Mouse (Mus musculus): Measurements from ENCODE around the gene Ccnf.

The Ccnf gene

GRCm38 (mm10) chr17:24251320-24252069, at the start of gene Ccnf:
Ccnf (minus strand) TSS chr17:24251484.
- peak; percentile 100 for DNase-seq (ENCODE audit: low read depth, low spot score)

DNA sequence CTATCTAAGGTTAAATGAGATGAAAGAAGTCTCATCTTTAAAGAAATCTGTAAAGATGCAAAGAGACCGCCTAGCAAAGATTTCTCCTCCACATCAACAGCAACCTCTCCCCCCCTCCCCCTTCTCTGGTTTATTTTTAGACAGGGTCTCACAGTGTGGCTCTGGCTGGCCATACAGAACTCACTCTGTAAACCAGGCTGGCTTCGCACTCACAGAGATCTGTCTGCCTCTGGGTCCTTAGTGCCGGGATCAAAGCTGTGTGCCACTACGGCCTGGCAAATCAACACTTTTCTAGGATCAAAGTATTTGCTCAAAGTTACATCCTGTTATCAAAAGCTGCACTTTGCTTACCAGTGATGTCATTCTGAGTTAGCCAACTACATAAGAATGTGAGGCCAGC, 49.4 kb upstream of the Ccnf start:
- no peak for DNase-seq (ENCODE audit: low read depth, low spot score)

- no peak for DNase-seq (ENCODE audit: low read depth, low spot score)
Measured at GRCm38 (mm10) chr17:24289338-24289737, 38.1 kb upstream of the Ccnf start.

GRCm38 (mm10) chr17:24288477-24288876, 37.2 kb upstream of the Ccnf start:
- no peak for DNase-seq (ENCODE audit: low read depth, low spot score)

DNA sequence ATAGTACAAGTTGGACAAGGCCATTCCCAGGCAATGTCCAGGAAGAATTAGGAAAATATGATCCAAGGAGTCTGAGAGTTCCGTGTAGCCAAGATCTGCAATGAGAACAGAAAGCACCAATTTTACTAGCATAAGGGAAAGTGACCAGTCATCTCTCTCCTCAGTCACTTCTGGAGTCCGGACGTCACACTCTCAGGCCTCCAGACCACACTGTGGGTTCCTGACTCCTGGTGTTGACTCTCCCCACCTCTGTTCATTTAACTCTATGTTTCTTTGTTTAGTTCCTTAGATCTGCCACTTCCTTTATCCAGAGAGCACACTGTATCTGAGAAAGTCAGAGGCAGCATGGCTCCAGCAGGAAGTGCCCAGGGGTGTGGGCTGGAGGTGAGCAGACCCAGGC, 34.4 kb upstream of the Ccnf start:
- DNase-seq (ENCODE audit: low read depth, low spot score): no peak

DNA sequence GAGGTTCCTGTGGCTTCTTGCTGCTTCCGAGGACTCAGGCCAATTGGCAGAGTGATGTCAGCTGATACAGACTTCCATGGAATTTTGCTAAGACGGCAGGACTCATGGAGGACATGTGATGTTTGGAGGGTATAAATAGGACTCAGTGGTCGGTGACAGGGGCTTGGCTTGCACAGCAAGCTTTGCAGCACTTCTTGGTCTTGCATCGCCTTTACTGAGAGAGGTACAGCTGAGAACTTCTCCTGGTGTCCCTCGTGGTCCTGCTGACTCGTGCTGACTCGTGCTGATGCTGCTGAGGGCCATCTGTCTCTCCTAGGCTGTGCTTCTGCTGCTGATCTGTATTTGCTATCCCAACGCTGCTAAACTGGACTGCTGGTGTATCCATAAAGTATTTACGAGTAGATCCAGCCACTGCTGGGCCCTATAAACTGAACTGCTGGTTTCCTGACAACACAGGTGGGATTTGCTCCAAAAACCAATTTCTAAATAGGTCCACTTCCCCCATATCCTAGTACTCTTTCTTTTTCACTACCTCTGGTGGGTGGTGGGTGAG, 32.1 kb upstream of the Ccnf start:
- no peak for DNase-seq (ENCODE audit: low read depth, low spot score)

DNA sequence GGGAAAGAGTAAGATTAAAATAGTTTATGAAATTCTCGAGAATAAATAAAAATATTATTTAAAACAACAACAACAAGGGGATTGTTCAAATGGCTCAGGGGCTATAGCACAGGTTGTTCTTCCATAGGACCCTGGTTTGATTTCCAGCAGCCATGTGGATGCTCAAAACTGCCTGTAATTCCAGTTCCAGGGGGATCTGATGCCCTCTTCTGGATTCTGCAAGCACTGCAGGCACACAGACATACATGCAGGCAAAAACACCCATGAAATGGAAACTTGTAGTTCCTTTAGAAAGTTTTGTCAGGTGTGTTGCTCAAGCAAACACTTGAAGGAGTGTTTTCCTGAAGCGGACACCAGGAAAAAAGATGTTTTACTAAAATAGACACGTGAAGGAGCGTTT, 31.4 kb upstream of the Ccnf start:
- DNase-seq (ENCODE audit: low read depth, low spot score): peak; percentile 61

- DNase-seq (ENCODE audit: low read depth, low spot score): no peak
Measured at GRCm38 (mm10) chr17:24279907-24280306, 28.6 kb upstream of the Ccnf start.

DNA sequence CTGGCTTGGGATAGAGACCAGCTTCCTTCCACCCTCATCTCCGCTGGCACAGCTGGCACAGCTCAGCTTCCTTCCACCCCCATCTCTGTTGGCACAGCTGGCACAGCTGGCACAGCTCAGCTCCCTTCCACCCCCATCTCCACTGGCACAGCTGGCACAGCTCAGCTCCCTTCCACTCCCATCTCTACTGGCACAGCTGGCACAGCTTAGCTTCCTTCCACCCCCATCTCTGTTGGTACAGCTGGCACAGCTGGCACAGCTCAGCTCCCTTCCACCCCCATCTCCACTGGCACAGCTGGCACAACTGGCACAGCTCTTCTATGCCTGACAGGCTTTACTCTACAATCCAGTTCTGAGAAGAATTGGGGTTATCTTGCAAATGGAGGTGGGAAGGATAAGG, 15.8 kb upstream of the Ccnf start:
- DNase-seq (ENCODE audit: low read depth, low spot score): no peak

DNA sequence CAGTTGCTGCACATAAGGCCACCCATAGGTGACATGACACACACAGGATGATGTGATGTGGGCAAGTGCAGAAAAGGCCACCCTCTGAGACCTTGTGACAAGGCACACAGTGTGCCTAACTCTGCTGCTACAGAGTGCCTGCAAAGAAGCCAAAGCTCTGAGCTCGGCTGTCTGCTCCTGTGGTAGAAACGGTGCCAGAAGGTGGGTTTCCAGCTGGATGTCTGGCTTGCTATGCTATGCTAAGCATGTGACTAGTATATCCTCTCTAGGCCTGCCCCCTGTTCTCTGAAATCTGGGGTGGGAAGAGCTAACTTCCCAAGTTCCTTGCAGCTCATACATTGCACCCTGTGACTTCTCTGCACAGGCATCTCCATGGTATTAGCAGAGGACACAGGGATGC, 13.5 kb upstream of the Ccnf start:
- no peak for DNase-seq (ENCODE audit: low read depth, low spot score)

- DNase-seq (ENCODE audit: low read depth, low spot score): no peak
Measured at GRCm38 (mm10) chr17:24260516-24260915, 9.2 kb upstream of the Ccnf start.

DNA sequence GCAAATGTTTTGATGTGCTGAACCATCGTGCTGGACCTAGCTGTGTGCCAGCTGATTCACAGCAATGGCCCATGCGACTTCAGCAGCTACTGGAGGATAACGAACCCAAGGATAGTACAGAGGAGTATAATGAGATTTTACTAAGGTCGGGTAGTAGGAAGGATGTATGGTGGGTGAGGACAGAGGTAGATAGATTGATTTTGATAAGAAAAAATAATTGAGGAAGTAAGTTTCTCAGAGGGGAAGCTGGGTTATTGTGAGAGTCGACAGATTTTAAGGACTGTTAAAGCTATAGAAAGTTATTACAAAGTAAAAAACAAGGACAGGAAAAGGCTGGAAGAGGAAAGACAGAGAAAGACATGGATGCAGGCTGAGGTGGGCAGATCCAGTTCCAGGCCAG, 8.4 kb upstream of the Ccnf start:
- no peak for DNase-seq (ENCODE audit: low read depth, low spot score)

- DNase-seq (ENCODE audit: low read depth, low spot score): no peak
Measured at GRCm38 (mm10) chr17:24258981-24259380, 7.7 kb upstream of the Ccnf start.

- no peak for DNase-seq (ENCODE audit: low read depth, low spot score)
Measured at GRCm38 (mm10) chr17:24252329-24252728, 1.0 kb upstream of the Ccnf start.

DNA sequence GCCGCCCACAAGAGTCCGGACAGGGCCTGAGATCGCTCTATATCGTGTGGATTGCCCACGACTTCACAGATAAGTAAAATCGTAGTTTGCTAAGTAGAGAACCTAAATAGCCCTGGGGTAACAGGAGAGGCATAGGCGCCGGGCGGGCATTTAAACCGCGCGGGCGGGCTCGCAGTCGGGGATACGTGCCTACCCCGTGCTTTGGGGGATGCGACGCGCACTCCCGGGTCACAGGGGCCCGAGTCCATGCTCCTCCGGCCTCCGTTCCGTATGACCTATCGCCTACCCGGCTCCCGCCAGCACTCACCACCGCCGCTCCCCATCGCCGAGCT, 330 bp downstream of the Ccnf start:
- no peak for DNase-seq (ENCODE audit: low read depth, low spot score)

- peak; percentile 66 for DNase-seq (ENCODE audit: low read depth, low spot score)
Measured at GRCm38 (mm10) chr17:24248641-24249040, 2.6 kb downstream of the Ccnf start.

DNA sequence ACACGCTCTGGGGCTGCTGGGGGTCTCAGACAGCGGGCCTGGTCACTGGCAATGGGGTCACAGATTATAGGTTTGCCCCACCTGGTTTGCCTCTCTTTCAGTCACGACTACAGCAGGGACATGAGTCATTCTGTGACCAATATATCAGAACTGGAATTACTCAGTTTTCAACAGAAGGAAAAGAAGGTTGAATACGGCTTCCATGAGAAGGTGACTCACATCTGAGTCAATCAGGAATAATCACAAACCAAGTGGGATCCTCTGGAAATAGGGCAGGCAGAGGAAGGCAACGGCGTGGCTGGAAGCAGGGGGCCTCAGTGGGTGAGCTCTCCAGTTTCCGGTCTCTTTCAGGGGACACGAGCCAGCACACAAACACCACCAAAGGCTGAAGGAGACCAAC, 7.2 kb downstream of the Ccnf start:
- DNase-seq (ENCODE audit: low read depth, low spot score): no peak

DNA sequence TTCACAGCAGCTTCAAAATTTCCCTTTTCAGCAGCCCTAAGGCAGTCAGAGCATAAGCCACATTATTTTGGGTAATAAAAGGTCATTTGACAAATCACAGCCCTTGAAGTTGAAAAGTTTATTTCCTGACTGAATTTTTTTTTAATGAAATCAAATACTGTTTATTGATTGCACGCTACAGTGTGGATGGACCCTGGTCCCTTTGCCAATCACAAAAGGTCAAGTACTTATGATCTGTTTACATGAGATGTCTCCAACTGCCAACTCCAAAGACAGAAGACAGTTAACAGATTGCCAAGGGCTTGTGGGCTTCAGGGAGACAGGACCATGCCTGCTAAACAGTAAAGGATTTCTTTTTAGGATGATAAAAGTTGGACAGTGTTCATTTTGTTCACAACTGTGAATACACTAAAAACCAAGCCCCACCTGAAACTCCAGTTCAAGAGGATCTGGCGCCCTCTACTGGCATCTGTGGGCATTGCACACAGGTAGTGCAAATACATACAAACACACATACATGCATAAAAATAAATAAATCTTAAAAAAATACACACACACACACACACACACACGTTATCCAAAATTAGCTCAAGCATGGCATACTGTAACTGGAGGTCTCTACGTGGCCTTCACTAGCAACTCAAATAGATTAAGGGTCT, 7.8 kb downstream of the Ccnf start:
- DNase-seq (ENCODE audit: low read depth, low spot score): peak; percentile 75

- DNase-seq (ENCODE audit: low read depth, low spot score): no peak
Measured at GRCm38 (mm10) chr17:24236921-24237320, 14.4 kb downstream of the Ccnf start.

DNA sequence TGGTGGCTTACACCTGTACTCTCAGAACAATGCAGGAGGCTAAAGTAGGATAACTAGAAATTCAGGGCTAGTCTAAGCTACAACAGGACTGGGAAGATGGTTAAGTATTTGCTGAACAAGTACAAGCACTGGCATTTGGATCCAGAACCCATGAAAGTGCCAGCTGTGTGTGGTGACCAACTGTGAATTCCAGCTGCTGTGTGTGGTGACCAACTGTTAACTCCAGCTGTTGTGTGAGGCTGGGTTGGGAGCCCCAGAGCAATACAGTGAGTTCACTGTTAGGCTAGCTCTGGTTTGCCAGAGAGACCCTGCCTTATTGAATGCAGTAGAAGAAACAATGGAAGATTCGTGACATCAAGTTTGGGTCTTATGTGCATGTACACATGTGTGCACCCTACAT, 14.8 kb downstream of the Ccnf start:
- DNase-seq (ENCODE audit: low read depth, low spot score): no peak

- DNase-seq (ENCODE audit: low read depth, low spot score): peak; percentile 61
Measured at GRCm38 (mm10) chr17:24227941-24228340, 23.3 kb downstream of the Ccnf start.

DNA sequence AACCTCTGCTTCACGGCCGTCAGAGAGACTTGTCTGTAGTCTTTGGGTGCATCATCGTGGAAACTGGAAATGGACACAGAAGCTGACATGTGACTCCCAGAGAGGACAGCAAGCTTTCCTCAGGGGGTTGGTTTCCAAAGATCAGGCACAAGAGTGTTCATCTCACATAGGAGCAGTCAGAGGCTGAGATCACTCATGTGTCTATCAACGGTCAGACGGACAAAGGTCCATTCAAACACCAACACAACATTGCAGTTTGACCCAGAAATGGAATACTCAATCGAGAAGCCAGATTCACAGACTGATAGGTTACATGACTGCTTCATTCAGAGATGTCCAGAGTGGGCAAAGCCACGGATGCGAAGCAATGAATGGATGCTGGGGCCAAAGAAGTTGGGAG, 24.6 kb downstream of the Ccnf start:
- no peak for DNase-seq (ENCODE audit: low read depth, low spot score)

DNA sequence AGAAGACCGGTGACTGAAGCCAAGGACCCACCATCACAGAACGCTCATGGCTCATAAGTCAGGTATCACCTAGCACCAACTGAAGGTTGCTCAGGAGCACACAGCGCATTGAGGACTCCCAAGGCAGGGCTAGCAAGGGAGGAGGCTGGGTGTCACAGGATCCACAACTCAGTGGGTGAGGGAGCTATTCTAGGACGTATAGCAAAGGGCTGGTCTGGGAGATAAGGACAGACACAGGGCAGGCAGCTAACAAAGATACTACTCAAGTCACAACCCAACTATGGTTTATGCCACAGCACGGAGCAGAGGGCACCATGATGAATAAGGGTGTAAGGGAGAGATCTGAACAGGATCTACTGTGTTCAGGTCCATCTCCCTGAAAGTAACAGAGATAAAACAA, 25.4 kb downstream of the Ccnf start:
- no peak for DNase-seq (ENCODE audit: low read depth, low spot score)

All from R1 (cell line).